Mouse (Mus musculus) heart, adult 9 months (tissue): Measurements from ENCODE around the gene Trex1.

Experiments
- DNase-seq, 2 experiments: peaks; one replicate each; pipeline ENCODE4 v3.0.0; 2022; ENCODE audit warnings: low spot score in 2 of 2

The Trex1 gene

GRCm38 (mm10) chr9:109051651-109052489, 7.7 kb downstream of the Trex1 start:
- DNase-seq, result no peak

DNA sequence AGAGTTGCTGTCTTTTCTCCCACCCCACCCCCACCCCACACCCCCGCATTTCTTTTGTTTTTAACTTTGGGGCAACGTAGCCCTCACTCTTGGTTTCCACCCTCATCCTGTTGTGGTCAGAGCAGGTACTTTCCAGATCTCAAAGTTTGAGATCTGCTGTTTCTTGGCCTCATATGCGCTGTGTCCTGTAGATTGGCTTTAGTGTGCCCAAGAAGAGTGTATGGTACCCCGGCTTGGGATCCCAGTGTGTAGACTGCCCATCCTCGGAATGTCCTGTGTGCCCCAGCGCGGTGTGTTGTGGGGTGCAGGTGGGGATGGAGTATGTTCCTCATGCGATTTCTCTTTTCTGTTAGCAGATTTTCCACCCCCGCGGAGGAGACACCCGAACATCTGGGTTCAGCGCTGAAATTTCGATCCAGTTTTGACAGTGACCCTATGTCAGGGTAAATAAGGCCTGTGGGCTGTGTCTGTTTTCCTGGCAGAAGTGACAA, 8.5 kb downstream of the Trex1 start:
- DNase-seq, result no peak

DNA sequence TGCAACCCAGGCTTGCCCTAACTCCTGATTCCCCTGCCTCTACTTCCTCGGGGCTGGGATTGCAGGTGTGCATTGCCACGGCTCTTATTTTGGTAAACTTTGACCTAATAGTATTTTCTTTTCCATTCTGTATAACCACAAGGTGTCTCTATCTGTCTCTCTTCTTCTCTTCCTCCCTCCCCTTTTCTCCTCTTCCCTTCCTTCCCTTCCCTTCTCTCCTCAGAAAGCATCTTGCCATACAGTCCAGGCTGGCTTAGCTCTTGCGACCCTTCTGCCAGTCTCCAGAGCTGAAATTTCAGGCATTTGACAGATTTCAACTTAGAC, 8.9 kb downstream of the Trex1 start:
- DNase-seq, result no peak

GRCm38 (mm10) chr9:109049996-109050673, 9.4 kb downstream of the Trex1 start:
- DNase-seq, result no peak

DNA sequence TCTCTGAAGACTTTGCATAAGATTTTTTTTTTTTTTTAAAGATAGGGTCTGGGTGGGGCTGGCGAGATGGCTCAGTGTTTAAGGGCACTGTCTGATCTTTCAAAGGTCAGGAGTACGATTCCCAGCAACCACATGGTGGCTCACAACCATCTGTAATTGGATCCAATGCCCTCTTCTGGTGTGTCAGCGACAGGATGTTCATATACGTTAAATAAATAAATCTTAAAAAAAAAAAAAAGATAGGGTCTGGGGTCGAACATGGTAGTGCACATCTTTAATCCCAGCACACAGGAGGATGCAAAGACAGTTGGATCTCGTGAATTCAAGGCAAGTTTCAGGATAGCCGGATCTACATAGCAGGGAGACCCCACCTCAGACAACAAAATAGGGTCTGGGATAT, 10.2 kb downstream of the Trex1 start:
- no peak for DNase-seq

GRCm38 (mm10) chr9:109046306-109046705, 13.2 kb downstream of the Trex1 start:
- DNase-seq, result peak in 1 of 2 experiments; percentile 61

- no peak for DNase-seq
These were observed 18.2 kb downstream of the Trex1 start for GRCm38 (mm10) chr9:109041351-109041750.

DNA sequence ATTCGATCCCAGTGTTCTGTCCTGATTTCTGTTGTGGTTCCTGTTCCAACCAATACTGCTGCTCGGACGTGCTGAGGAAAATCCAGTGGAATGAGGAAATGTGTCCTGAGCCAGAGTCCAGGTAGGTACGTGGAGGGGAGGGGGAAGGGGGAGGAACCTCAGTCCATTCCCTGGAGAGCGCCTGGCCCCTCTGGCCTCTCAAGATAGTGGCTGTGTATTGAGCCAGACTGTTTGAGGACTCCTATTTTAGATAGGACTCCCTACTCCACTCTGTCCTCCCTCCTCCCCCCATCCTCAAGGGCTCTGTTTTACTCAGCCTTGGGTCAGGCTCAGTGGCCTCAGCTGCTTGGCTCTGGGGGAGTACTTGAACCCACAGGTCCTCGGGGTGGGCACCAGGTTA, 18.6 kb downstream of the Trex1 start:
- DNase-seq, result no peak

GRCm38 (mm10) chr9:109040216-109040615, 19.3 kb downstream of the Trex1 start:
- no peak for DNase-seq

DNA sequence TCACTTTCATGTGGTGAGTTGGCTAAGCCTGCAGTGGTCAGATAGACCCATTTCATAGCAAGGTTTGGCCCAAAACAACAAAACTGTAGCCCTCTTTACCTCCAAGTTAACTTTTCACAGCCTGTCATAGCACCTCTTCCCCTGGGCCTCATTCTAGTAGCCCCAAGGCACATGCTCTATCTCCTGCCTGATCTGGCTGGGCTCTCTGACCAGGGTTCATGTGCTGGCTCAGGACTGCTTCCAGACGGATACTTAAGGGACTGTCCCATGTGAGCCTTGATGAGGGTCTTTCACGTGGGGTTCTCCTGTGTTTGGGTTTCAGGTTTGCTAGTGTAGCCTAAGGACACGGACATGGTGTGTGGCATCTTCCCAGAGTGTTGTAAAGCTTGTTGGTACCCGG, 19.9 kb downstream of the Trex1 start:
- DNase-seq, result no peak

DNA sequence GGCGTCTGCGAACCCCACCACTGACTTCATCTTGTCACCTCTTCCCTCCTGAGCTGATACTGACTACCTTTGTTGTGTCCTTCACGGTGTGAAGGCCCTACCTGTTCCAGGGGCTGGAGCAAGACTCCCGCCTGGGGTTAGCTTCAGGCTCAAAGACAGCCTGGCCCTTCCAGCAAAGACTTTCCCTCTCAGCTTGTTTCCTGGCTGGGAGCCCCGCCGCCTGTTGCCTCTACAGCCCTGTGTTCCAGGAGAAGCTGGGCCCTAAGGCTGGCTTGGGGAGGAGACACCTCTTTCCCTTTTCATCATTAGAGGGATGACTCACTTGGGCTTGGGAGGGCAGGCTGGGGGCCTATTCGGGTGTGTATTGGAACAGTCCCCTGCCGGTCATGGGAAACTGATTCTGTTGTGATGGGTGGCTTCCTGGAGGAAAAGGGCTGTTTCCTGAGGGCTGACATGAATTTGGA, 20.6 kb downstream of the Trex1 start:
- DNase-seq, result peak; percentile 82 to 85

DNA sequence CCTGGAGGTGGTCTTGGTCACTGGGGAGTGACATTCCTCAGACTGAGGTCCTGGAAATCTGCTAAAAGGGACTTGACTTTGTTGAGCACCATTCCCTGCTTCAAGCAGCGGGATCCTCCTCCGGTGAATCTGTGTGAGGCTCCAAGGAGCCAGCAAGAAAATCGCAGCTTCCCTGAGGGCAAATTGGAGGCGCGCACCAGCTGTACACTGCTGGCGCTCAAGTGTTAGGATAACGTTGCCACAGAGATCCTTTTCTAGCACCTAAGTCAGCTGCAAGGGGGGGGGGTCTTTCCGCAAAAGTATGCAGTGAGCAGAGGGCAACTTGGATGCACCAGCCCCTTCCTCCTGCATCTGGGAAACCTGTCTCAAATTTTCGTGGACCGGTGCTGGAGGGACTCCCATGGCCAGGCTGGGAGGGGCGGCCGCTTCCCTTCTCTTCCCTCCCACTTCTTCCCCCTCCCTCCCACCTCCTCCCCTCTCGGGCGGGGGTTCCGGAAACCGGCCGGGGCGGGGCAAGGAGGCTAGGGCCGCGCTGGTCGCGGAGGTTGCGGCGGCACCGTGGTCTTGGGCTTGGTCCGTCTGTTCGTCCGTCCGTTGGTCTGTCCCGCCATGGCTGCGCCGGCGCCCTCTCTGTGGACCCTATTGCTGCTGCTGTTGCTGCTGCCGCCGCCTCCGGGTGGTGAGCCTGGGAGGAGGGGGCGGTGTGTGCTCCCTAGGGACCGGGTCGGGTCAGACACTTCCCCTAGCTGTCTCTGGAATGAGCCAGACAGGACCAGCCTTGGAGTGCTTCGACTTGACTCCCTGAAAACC, 21.2 kb downstream of the Trex1 start, which contains the start of gene Shisa5:
Shisa5 (plus strand) TSS at position 480 of the 810 bp plus-strand sequence.
- peak; percentile 87 to 89 for DNase-seq

- no peak for DNase-seq
These were observed 27.1 kb downstream of the Trex1 start for GRCm38 (mm10) chr9:109032435-109032834.

DNA sequence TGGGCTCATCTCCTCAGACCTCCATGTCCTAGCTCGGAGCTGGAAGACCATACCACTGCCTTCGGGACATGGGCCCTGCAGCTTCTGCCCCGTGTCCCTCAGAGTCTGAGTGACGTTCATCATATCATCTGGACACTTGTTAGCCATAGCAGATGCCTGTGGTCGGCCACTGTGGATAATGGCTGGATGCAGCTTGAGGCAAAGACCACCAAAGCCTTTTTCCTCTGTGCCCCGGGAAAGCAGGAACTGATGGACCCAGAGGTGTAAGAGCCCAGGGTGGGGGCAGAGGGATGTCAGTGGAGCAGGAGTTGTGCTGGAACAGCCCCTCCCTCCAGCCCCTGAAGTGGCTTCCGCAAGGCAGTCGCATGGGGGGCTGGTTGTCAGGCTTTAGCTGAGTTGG, 27.8 kb downstream of the Trex1 start:
- DNase-seq, result no peak

DNA sequence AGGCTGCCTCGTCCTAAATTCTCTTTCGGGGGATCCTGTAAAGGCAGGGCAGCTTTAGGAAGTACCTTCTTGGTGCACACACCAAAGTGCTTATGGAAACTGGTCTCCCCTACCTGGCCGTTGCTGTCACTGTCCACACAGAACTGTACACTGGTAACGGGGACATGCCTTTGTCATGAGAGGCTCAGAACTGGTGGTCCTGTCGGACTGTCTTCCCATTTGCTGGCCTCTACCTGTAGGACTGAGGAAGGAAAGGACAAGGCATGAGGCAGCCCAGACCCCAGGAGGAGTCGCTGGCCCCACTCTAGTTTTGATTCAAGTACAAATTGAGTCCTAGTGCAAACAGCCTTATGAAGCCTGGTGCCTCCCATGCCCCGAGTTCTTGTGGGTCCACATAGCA, 28.5 kb downstream of the Trex1 start:
- DNase-seq, result no peak

- no peak for DNase-seq
These were observed 29.2 kb downstream of the Trex1 start for GRCm38 (mm10) chr9:109030312-109030711.

DNA sequence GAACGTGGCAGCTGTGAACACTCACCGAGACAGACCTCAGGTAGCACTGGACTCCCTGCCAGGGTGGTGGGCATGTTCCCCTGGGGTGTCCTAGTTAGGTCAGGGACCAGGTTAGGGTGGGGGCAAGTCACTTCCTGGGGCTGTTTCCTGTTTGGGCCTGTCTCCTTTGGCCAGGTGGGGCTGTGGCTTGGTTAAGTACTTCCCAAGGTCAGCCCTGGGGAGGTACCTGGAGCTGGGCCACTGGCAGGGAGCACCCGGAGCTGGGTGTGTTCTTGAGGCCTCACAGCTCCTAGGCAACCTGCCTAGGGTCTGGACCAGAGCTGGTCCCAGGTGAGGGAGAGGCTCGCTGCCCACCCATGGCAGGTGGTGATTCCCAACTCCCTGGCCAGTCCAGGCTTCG, 30.6 kb downstream of the Trex1 start:
- DNase-seq, result no peak

DNA sequence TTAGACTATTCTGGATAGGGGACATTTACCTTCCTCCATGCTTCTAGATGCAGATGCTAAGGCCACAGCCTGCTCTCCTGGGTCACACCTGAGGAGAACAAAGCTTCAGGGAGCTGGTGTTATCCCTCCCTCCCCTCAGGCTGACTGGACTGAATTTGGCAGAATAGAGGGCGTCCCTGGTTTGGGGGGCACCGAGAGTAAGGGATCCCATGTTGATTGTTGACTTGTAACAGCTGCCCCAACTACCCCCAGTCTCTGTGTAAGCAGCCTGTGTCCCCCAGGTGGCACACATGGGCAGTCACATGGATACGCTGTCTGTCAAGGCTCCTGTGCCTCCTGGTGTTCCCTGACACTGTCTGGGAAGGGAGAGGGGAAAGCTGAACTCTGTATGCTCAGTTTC, 31.1 kb downstream of the Trex1 start:
- DNase-seq, result no peak

GRCm38 (mm10) chr9:109027521-109027920, 32.0 kb downstream of the Trex1 start:
- DNase-seq, result peak; percentile 38 to 54

DNA sequence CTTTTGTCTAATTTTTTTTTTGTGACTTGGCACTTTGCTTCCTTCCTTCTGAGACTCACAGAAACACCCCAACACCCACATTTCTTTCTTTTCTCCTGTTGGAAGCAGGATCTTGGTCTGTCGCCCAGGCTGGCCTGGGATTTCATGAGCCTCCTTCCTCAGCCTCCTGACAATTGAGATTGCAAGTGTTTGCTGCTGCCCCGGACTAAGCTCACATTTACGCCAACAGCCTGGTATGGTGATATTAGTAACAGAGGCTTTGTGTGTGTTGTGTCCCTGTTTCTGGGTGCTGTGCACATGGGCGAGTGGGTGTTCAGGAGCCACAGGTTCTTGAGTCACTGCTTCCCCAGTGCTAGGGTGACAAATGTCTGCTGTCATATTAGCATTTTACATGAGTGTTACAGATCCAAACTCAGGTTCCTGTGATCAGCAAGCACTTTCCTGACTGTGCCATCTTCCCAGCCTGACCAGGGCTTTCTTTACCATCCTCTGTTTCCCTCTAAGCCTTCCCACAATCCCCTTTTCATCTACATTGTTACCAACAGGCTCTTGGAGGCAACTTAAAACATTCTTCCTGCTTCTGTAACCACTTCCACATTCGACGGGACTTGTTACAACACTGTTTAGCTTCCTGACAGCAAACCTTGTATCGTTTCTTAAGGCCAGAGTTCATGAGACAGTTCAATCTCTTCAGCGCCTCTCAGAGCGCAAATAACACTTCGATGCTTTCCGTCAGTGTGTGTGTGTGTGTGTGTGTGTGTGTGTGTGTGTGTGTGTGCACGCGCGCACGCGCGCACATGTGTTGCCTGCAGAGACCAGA, 36.5 kb downstream of the Trex1 start:
- DNase-seq, result no peak

GRCm38 (mm10) chr9:109021428-109021827, 38.1 kb downstream of the Trex1 start:
- DNase-seq, result no peak
